Mouse (Mus musculus): ENCODE measurements around the gene Rbpj.

DNA sequence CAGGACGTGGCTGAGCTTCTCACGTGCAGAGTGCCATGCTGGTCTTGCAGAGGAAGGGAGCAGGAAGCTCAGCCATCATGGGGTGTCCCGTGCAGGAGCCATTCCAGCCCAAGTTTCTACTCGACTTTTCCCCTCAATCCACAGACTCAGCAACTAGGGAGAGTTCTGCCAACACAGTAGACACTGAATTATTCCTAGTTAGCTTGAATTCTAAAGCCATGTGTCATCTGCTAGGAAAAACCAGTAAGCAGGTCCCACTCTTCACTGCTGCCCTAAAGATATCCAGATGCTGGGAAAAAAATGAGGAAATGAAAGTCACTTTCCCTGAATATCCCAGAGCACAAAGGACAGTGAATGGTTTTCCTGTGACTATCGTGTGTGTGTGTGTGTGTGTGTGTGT lies 5.8 kb upstream of the Rbpj start:
- TF ChIP-seq POLR2A (IDR thresholded peaks at IDR 0.05; ENCODE audit: low read depth, low read length): no peak
- TF ChIP-seq CTCF (IDR thresholded peaks at IDR 0.05; ENCODE audit: extremely low read depth, insufficient read length, insufficient replicate concordance, low read depth, low read length): no peak

All from small intestine, adult 2 months (tissue).